9 mouse cellular contexts compared by ENCODE assay signal in genomic region chr3:126695456-126696293, GRCm38 (mm10).
A peak's percentile ranks its signal among the peaks of the same experiment; 100 is the strongest.
DNase-seq lines count a peak whose midpoint lies in the region; ATAC-seq lines count a peak whose summit lies in the region.
"Had no signal": no experiment of that assay in that cellular context is flagged by ENCODE, and none has a peak within 500 bp of the region (broad histone marks: within the 10 kb centered on the region; RNA-seq: fewer than 3 reads in every experiment).

No protein-coding gene starts in this region.

- H3K4me1 ChIP-seq in hindbrain, embryonic 12.5 days = peaks cover 11% of the 10 kb centered on the region
- H3K4me1 ChIP-seq: liver, embryonic 15.5 days had no signal

- ATAC-seq in hindbrain, embryonic 12.5 days (ENCODE audit: low FRiP score) = peak; percentile 84

- H3K4me3 ChIP-seq in hindbrain, embryonic 12.5 days = no peak overlapping the region
- H3K4me3 ChIP-seq: liver, embryonic 15.5 days had no signal

- peak overlapping the region; percentile 30; the same call in 1 of the 2 replicates for H3K27ac ChIP-seq in hindbrain, embryonic 12.5 days
- H3K27ac ChIP-seq: liver, embryonic 15.5 days had no signal

- peak; percentile 86 for DNase-seq in adrenal gland, adult 2 months
- DNase-seq in cerebellum, postnatal 14 days = peak; percentile 89
- peak; percentile 48 to 67 for DNase-seq in frontal cortex, postnatal 36 days (ENCODE audit: low spot score in 2 of 2)
- DNase-seq in layer of hippocampus, adult 9-10 months (ENCODE audit: low spot score) = peak; percentile 29
- peak; percentile 26 to 47 for DNase-seq in lung, postnatal 4 days
- DNase-seq in right cerebral cortex, postnatal 14 days = peak; percentile 26
- DNase-seq in thymus, postnatal 0 days (ENCODE audit: low spot score) = no peak

- no peaks in the 10 kb centered on the region for H3K27me3 ChIP-seq in hindbrain, embryonic 12.5 days
- H3K27me3 ChIP-seq: liver, embryonic 15.5 days had no signal

- no peaks in the 10 kb centered on the region for H3K36me3 ChIP-seq in hindbrain, embryonic 12.5 days
- H3K36me3 ChIP-seq: liver, embryonic 15.5 days had no signal

- H3K4me2 ChIP-seq in hindbrain, embryonic 12.5 days (replicated peaks) = peak overlapping the region; percentile 31
- H3K4me2 ChIP-seq: liver, embryonic 15.5 days had no signal

- 14% methylated on average over 12 of the region's 12 CpGs for WGBS in hindbrain, embryonic 12.5 days

- H3K9ac ChIP-seq in hindbrain, embryonic 12.5 days = 0 out of 2 replicates have a peak overlapping the region, but pooled peaks have one; percentile 27
- H3K9ac ChIP-seq: liver, embryonic 15.5 days had no signal

- no peaks in the 10 kb centered on the region for H3K9me3 ChIP-seq in hindbrain, embryonic 12.5 days (replicated peaks)
- H3K9me3 ChIP-seq: liver, embryonic 15.5 days had no signal
